Mouse (Mus musculus) thymus, postnatal 25 days (tissue): ENCODE data around the gene Prr5l.

Experiments used
- DNase-seq: peaks from one replicate; pipeline ENCODE4 v3.0.0; 2022

Gene Prr5l

DNA sequence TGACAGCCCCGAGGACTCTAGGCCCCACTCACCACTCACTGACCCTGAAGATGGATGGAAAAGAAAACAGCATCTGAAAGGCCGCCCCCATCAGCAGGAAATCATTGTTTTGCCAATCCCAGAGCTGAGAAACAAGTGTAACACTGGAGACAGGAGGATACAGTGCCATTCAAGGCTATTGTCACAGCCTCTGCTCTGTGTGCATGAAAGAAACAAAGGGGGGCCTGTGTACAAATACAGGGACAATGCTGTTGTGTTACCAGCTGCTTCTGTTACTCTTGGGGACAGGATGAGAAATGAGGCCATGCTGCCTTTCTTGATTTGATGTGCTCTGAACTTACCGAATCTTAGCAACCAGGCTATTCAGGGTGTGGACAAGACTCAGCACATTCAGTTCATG lies at the start of gene Prr5l:
Prr5l (minus strand) TSS at position 30 of the 400 bp plus-strand sequence.
- DNase-seq: no peak

- no peak for DNase-seq
Measured at GRCm38 (mm10) chr2:101932169-101932936, 49.5 kb upstream of the Prr5l start.

- DNase-seq: no peak
Measured at GRCm38 (mm10) chr2:101925591-101926188, 42.9 kb upstream of the Prr5l start.

DNA sequence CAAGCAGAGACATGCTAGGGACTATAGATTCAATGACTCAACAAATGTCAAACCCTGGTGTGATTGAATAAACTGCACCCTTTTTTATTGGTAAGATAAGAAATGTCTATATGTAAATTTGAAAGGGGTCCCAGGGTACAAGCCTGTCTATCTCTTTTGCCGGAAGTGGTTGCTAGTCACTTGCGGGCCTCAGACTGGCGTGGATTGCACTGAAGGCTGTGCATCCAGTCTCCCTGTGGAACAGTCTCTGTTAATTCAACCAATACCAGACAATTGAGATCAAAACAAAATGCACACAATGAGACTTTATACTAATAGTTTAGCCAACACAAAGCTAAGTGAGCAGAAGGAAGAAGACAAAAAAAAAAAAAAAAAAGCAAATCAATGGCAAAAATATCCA lies 42.4 kb upstream of the Prr5l start:
- no peak for DNase-seq

DNA sequence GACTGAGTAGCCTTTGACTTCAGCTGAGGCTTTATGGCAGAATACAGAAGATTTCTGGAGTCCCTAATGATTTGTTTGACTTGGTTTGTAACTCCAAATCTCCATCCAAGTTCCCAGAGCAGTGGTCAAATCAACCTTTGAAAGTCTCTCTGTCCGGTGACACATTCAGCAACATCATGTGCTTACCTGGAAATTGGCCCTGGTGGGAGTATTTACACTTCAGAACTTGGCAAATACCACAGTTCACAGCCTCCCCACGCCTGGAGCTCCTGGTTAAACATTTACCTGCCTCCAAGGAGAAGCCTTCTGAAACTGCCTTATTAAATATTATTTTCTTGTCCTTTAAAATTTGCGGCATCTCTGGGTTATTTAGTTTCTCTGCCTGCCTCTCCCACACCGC lies 40.4 kb upstream of the Prr5l start:
- no peak for DNase-seq

GRCm38 (mm10) chr2:101922302-101922701 lies 39.5 kb upstream of the Prr5l start:
- no peak for DNase-seq

GRCm38 (mm10) chr2:101920136-101920554 lies 37.3 kb upstream of the Prr5l start:
- DNase-seq: no peak

DNA sequence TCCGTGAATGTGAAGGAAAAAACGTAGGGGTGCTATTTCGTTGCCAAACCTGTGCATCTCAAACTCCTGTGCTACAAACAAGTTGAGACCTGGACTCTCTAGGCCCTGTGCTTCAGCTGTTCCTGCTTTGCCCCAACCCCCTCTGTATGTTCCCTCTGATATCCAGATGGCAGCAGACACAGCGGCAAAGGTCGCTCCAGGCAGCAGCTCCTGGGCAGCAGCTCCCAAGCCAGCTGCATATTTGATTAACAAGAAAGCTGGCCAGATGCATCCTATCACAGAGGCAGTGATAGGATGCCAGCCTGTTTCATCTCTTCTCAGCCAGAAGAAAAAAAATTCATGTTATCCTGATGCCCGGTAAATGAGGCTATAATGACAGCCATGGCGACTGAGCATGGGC lies 35.7 kb upstream of the Prr5l start:
- DNase-seq: no peak

DNA sequence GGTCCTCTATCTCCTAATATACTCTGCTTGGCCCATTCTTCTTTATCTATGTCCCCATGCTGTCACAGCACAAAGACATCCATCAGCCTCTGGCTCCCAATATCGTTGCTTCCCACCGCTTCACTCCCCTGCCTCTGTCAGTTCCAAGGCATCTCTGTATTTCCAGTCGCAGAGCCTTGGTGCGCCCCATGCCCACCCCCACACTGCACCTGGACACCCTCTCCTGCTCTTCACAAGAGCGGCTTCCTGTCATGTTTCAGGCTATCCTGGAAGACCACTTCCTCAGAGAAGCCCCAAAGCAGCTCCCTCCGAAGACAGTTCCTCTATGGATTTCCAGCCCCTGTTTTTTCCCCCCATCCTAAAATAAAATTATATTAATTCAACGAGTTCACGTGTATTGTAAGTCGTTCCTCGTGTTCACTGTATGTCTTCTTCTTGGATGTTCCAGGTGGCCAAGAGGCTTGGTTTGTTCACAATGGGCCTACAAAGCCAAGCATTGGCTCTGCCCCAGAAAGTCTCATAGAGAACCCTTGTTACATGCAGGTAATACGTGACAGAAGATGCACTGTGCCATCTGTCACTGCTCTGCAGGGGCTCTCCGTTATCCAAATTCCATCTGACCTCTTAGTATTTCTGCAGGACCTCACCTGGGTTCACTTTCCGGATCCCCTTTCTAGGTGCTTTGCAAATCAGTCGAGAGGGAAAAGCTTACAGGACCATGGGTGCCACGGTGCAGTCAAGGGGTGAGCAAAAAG lies 26.7 kb upstream of the Prr5l start:
- no peak for DNase-seq

DNA sequence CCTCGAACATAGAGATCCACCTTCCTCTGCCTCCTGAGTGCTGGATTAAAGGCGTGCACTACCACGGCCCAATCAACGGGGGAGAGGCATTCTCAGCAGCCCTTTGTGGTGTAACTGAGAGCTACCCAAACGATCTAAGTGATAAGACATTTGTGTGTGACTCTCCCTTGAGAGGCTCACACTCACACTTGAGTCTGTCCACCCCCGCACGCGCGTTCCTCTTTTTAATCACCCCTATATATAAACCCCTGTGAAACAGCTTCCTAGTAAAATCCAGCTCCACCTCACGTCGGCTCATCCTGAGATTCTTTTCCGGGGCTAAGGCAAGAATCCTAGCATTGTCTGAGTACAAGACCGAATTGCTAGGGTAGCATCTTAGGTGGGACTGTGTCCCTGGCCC lies 25.9 kb upstream of the Prr5l start:
- no peak for DNase-seq

DNA sequence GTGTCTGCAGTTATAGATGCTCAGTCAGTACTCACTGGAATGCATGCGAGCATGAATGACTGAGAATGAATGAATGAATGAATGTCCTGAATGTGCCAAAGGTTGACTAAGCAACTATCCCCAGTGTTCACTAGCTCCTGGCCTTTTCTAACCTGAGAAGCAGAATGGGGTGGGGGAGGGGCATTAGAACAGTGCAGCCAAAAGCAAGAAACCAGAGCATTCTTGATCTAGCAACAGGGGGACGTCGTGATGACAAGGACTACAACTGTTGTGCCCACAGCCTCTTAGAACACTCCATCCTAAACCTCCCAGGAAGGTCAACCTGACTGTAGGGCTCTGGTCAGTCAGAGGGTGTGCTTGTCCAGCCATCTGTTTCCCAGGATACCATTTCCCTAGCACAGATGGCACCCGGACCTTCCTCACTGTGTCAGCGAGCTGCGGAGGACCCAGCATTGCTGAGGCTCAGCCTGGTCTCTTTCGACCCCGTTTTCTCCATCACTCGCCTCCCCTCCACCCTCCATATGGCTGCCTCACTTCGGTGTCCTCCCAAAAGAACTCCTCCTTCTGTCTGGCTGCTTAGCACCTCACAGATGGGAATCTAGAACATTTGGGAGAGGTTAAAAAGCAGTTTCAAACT lies 24.7 kb upstream of the Prr5l start:
- DNase-seq: no peak

DNA sequence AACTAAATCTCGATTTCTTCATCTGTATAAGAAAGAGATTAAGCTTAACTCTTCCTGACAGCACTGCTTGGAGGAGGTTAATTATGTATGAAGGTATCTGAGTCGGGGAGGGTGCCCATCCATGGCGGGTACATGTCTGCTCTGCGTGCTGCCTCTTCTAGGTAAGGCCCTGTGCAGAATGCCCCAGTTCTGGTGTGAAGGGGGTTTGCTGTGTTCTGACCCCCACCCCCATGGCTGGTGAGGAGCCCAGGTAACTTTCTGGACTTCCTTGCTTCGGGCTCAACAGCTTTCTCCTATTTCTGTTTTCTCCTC lies 23.5 kb upstream of the Prr5l start:
- no peak for DNase-seq

DNA sequence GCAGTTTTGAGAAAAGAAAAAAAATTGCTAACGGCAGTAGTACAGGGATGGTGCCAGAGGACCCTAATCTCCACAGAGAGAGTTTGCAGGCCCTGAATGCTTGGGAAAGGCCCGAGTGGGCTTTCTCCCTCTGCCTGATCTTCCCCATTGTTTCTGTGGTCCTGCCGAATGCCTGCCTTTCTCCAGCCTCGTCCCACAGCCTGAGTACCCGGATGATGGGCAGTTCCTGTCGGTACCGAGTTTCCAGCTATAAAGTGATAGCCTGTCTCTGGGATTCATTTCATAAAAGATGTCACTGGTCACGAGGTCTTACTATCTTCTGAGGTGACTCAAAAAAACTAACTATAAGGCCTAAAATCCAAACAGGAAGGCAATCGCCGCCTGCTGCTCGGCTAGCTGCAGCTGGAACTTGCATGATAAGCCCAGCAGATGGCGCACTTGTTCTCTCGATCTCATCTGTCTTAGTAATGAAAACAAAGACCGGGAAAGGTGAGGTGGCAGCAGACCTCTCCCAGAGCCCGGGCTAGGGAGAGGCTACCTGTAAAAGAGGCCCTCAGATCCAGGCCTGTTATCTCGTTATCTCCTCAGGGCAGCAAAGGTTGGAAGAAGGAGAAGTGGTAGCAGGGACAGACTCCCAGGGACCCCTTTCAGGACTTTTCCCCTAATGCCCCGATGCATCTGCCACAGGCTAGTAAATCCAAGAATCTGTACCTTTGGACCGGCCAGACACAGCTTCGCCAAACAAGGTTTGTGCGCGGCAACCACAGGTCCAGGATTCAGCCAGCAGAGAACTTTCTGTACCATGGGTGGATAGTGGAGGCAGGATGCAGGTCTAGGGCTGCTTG lies 22.9 kb upstream of the Prr5l start:
- peak; percentile 85 for DNase-seq

DNA sequence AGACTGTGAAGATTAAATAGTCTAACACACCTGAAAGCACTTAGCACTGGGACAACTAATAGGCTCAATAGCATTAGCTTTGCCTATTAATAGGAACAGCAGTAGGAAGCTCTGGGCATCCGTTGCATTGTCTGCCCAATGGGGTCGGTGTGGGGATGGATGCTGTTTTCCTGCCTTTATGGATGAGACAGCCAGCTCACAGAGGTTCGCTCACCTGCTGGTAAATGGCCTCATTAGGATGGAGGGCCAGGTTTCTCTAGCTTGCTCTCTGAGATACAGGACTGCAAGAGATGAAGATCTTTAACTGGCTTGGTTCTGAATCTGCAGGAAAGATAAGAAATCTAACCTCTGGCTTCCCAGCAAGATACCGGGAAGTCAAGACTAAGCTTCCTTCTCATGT lies 19.4 kb upstream of the Prr5l start:
- DNase-seq: no peak

DNA sequence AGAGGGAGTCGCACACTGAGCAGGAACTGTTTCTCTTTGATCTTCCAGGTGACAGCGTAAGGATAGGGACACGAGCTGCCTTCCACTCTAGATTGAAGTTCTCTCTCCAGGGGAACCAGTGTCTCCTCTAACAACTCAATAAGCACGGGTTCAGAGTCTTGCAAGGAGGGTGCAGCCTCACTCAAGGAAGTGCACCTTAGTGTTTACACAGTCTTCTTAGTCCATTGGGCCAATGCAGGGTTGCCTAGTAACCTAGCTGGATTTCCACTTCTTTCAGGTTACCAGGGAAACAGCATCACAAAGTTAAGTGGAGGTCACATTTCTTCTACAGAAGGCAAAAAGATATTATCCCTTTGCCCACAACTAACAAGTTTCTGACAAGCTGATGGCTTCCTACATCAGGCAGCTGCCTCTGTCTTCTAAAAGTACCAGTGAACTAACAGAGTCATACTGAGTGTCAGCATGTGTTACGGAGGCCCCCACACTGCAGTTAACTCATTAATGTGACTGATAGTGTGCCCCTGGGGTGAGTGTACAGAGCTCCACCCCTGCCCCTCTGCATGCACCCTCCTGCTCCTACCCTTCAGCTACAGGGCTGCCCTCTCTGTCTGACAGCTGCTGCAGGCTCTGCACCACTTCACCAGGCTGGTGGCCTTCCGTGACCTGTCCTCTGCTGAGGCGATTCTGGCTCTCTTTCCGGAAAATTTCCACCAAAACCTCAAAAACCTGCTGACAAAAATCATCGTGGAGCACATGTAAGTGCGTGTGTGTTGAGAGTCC lies 13.8 kb upstream of the Prr5l start:
- DNase-seq: no peak

DNA sequence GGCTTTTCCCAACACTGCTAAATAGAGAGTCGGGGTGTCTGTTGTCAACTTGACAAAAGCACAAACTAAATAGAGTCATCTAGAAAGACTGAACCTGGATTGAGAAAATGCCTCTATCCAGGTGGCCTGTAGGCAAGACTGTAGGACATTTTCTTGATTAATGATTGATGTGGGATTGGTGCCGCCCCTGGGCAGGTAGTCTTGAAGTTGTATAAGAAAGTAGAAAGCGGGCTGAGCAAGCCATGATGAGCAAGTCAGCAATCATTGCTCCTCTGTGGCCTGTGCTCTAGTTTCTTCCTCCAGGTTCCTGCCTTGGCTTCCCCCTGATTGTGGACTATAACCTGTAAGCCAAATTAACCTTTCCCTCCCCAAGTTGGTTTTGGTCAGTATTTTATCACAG lies 11.3 kb upstream of the Prr5l start:
- no peak for DNase-seq

DNA sequence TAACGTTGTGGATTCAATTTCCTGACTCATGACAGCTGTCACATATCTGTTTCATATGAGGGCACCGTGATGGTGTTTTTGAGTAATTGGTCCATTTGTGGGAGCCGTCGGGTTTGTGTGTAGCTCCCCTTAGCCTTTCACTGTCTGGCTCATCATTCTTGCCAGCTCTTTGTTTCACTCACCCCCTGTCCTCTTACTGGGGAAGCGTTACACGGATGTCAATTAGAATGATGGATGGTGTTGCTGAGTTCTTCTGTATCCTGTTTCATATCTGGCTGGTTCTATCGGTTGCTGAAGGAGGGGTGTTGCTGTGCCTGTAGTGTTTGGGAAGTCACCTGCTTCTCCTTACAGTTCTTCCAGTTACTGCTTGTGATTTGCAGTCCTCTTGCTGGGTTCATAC lies 8.3 kb upstream of the Prr5l start:
- DNase-seq: no peak

- no peak for DNase-seq
Measured at GRCm38 (mm10) chr2:101888886-101889285, 6.1 kb upstream of the Prr5l start.

DNA sequence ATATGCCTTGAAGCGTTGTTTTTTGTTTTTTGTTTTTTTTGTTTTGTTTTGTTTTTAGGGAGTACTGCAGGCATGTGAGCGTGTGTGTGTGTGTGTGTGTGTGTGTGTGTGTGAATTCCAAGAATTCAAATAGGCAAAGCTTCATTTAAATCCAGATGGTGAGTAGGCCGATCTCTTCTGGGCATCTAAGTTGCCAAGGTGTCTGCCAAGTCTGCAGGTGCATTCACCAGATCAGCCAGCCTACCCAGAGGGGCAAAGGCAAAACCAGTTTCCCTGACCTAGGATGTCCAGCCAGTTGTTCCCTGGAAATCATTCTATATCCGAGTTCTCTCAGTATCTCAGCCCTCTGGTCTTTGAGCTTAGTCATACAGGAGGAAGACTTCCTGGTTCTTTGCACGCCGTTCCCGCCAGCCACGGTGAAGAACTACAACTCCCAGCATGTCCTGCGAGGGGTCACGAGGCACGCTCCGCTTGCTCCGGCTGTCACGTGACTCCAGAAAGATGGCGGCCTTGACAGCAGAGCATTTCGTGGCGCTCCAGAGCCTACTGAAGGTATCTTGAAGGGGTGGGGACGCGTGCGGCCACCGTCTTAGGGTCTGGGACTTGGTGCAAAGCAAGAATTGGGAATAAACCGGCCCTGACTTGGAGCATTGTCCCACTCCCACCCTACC lies 3.1 kb upstream of the Prr5l start, which contains the start of gene Commd9:
Commd9 (plus strand) TSS at position 480 of the 671 bp plus-strand sequence.
- DNase-seq: peak; percentile 94

DNA sequence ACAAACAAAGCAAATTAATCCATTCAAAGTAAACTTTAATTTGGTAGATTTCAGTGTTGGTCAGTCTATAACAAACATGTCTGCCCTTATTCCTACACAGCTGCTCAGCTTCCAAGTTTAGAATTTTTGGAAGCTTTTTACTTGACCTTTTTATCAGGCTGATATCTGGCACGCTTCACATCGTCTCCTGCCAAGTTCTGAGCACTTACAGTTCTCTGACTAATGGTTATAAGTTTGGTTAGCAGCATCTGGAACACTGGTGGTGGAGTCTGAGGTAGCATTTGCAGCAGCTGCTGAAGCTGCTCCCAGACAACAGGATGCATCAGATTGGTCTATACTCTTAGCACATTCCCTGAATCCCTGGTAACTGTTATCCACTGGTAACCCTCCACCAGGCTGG lies 1.5 kb upstream of the Prr5l start:
- DNase-seq: no peak

DNA sequence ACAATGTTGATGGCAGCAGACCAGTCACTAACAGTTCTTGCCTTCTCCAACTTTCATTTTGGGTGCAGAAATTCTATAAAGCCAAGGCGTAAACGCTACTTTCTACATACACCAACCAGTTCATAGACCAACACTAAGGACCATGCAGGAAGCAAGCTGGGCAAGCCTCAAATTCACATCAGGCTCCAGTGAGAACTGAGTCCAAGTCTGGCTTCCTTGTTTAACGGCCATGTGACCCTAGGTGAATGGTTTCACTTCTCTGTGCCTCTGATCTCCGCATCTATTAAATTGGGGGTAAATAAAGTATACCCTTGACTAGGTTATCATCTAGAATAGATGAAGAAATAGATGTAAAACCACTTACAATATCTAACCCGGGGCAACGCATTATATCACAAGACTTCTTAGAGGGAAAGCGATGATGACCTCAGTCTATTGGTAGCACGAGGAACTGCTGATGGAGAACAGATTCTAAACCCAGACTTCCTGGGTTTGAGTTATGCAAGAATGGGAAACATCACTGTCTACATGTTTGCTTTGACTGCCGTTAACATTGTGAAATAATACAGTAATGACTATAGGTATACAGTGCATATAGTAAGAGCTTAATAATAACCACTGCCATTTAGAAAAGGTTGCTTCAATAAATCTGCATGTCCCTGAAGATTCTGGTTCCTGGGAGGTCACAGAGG lies 1.2 kb downstream of the Prr5l start:
- no peak for DNase-seq
